Mouse (Mus musculus): ENCODE results near the gene Sys1. TPM values are rescaled to one million over a fixed set of nuclear protein-coding genes. Genes with fewer than 3 reads are reported as not detected.

Sys1 gene
- polyA plus RNA-seq, 1 experiment from 2014 or later = 83.1 TPM

DNA sequence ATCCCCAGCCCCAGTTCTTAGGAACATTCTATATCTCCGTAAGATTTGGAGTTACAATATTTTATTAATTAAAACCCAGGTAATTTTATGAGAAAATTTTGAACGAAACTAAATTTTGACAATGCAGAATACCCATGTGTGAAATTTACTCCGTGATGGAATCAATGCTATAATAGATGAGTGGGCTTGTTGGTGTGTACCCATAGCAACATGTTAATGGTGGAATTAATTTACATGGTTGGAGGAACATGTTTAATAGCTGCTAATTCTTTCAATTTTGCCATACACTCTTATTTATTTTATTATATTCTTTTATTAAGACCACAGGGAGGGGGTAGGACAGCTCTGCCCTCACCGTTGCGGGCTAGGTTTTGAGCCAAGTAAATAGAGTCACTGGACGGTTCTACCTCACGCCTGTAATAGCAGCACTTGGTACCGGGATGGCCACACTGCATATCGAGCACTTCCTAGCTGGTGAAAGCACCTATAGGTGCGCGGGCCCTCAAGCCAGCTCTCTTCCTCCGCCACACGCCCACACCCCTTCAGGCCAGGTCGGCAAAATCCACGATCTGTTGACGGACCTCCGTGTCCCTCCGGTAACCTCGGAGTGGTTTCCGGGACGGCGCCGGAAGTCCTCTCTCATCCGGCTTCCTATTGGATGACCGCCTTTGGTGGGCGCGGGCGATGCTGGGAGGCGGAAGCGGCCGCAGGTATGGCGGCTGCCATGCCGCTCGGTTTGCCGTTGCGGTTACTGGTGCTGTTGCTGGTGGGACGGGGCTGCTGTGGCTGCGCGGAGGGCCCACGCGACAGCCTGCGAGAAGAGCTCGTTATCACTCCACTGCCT is 40.3 kb downstream of the Sys1 start, which contains the start of gene Pigt:
TSS of gene Pigt (plus strand) at position 674 of the 844 bp plus-strand sequence.
- H3K9me3 ChIP-seq (replicated peaks; ENCODE audit: low read length) = no peaks in the 10 kb centered on the region
- WGBS = 4% methylated on average over 43 of the region's 43 CpGs
- H3K4me3 ChIP-seq (replicated peaks; ENCODE audit: low read depth, low read length) = peak within 1 kb of the TSS; percentile 62
- H3K9ac ChIP-seq (ENCODE audit: low read depth, low read length) = peak within 1 kb of the TSS; percentile 67
- H3K4me1 ChIP-seq (replicated peaks; ENCODE audit: insufficient read depth, low read length) = peaks cover 6% of the 10 kb centered on the region
- TF ChIP-seq CTCF (IDR thresholded peaks at IDR 0.05; ENCODE audit: low read depth) = no peak
- H3K27me3 ChIP-seq (ENCODE audit: insufficient read depth, low read length) = no peaks in the 10 kb centered on the region
- H3K4me2 ChIP-seq (ENCODE audit: low read length) = peak within 1 kb of the TSS; percentile 98
- DNase-seq (ENCODE audit: low spot score) (peak; percentile 89), ATAC-seq (replicated peaks; ENCODE audit: low FRiP score, low read depth) (peak; percentile 91)
- peak within 1 kb of the TSS; percentile 58; the same call in 1 of the 2 replicates for H3K27ac ChIP-seq
- peaks cover 20% of the 10 kb centered on the region for H3K36me3 ChIP-seq (ENCODE audit: insufficient read depth, low read length)

DNA sequence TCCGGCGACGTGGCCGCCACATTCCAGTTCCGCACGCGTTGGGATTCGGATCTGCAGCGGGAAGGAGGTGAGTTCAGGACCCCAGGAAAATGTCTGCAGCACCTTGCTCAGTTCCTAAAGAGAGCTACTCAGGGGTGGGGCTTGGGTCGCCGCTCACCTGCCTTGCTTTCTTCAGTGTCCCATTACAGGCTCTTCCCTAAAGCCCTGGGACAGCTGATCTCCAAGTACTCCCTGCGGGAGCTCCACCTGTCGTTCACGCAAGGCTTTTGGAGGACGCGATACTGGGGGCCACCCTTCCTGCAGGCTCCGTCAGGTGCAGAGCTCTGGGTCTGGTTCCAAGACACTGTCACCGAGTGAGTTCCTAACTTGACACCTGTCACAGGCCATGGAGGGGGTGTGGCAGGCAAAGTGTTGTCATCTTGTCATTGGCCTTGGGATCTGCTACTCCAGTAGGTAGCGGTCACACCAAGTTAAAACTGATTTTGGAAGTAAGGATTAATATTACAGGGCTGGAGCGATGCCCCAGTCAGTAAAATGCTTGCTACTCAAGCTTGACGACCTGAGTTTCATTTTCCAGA is 41.0 kb downstream of the Sys1 start:
- ATAC-seq (replicated peaks; ENCODE audit: low FRiP score, low read depth) (0 out of 2 replicates have a peak, but pooled peaks have one; percentile 16), DNase-seq (ENCODE audit: low spot score) (no peak)
- H3K4me2 ChIP-seq (ENCODE audit: low read length) = peak overlapping the region; percentile 98
- H3K9me3 ChIP-seq (replicated peaks; ENCODE audit: low read length) = no peaks in the 10 kb centered on the region
- peak overlapping the region; percentile 58; the same call in 1 of the 2 replicates for H3K27ac ChIP-seq
- no peaks in the 10 kb centered on the region for H3K27me3 ChIP-seq (ENCODE audit: insufficient read depth, low read length)
- H3K36me3 ChIP-seq (ENCODE audit: insufficient read depth, low read length) = peaks cover 27% of the 10 kb centered on the region
- TF ChIP-seq CTCF (IDR thresholded peaks at IDR 0.05; ENCODE audit: low read depth) = no peak
- H3K9ac ChIP-seq (ENCODE audit: low read depth, low read length) = peak overlapping the region; percentile 67
- peaks cover 6% of the 10 kb centered on the region for H3K4me1 ChIP-seq (replicated peaks; ENCODE audit: insufficient read depth, low read length)
- WGBS = 4% methylated on average over 21 of the region's 21 CpGs
- peak overlapping the region; percentile 62 for H3K4me3 ChIP-seq (replicated peaks; ENCODE audit: low read depth, low read length)

DNA sequence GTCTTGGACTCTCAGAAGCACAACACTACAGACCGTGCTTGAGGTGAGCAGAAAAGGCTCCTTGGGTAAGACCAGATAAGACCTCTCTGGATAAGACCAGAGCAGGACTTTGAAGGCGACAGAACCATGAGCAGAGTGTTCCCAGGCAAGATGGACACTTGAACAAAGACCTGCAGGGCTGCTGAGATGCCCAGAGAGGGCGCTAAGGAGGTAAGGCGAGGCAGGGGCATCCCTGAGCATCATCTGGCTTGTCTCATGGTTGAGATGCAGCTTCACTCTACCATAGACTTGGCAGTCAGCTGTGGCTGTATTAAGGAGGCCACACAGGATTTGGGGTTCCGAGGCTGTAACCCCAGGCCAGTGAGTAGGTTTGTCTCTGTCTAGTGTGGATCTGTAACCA is 42.6 kb downstream of the Sys1 start:
- H3K4me1 ChIP-seq (replicated peaks; ENCODE audit: insufficient read depth, low read length) = peaks cover 6% of the 10 kb centered on the region
- TF ChIP-seq CTCF (IDR thresholded peaks at IDR 0.05; ENCODE audit: low read depth) = peak; percentile 5; the same call in 1 of the 2 replicates
- H3K9me3 ChIP-seq (replicated peaks; ENCODE audit: low read length) = no peaks in the 10 kb centered on the region
- H3K27ac ChIP-seq = no peak overlapping the region
- ATAC-seq (replicated peaks; ENCODE audit: low FRiP score, low read depth) (no peak), DNase-seq (ENCODE audit: low spot score) (no peak)
- H3K4me2 ChIP-seq (ENCODE audit: low read length) = no peak overlapping the region
- 73% methylated on average over 5 of the region's 5 CpGs for WGBS
- no peak overlapping the region for H3K9ac ChIP-seq (ENCODE audit: low read depth, low read length)
- H3K27me3 ChIP-seq (ENCODE audit: insufficient read depth, low read length) = no peaks in the 10 kb centered on the region
- no peak overlapping the region for H3K4me3 ChIP-seq (replicated peaks; ENCODE audit: low read depth, low read length)
- peaks cover 42% of the 10 kb centered on the region for H3K36me3 ChIP-seq (ENCODE audit: insufficient read depth, low read length)

DNA sequence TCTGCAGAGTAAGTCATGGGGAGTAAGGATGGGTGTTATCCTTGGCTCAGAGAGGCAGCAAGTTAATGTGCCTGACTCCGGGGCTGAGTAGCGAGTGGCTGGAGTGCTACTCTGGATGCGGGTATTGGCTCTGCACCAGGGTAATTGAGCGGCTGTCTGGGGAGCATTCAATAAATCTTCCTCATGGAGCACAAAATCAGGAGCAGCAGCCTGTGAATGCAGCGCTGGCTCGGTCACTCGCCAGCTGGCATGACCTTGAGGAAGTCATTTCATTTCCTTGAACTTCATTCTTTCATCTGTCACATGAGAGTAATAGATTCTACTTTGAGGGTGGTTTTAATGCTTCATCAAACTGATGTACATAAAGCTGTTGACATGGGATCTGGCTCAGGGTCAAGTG is 43.7 kb downstream of the Sys1 start:
- Histone ChIP-seq H3K36me3 (ENCODE audit: insufficient read depth, low read length) (peaks cover 48% of the 10 kb centered on the region), H3K4me1 (replicated peaks; ENCODE audit: insufficient read depth, low read length) (peaks cover 6% of the 10 kb centered on the region)
- 46% methylated on average over 7 of the region's 7 CpGs for WGBS

DNA sequence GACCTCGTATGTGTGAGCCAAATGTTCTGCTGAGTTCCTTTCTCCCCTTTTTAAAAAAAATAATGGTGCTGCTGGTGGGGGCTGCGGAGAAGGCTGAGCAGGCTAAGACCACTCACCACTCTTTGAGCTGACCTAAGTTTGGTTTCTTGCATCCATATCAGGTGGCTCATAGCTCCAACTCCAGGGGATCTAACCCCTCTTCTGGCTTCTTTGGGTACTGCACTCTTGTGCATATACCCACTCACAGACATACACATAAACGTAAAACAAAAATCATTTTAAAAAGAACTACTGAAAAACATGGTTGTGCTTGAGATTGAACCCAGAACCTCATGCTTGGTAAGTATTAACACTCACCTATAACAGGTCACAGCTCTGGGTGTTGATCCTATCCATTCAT is 48.2 kb downstream of the Sys1 start:
- Histone ChIP-seq H3K4me3 (replicated peaks; ENCODE audit: low read depth, low read length) (no peak overlapping the region), H3K9ac (ENCODE audit: low read depth, low read length) (no peak overlapping the region), H3K36me3 (ENCODE audit: insufficient read depth, low read length) (peaks cover 50% of the 10 kb centered on the region), H3K27ac (no peak overlapping the region), H3K4me2 (ENCODE audit: low read length) (no peak overlapping the region), H3K27me3 (ENCODE audit: insufficient read depth, low read length) (no peaks in the 10 kb centered on the region), H3K9me3 (replicated peaks; ENCODE audit: low read length) (no peaks in the 10 kb centered on the region), H3K4me1 (replicated peaks; ENCODE audit: insufficient read depth, low read length) (no peaks in the 10 kb centered on the region)
- 97% methylated on average over 3 of the region's 3 CpGs for WGBS
- DNase-seq (ENCODE audit: low spot score) = no peak
- peak; percentile 12; the same call in 1 of the 2 replicates for TF ChIP-seq CTCF (IDR thresholded peaks at IDR 0.05; ENCODE audit: low read depth)
- ATAC-seq (replicated peaks; ENCODE audit: low FRiP score, low read depth) = no peak

More for the DNA sequence above, 43.7 kb downstream of the Sys1 start:
- Histone ChIP-seq H3K4me3 (replicated peaks; ENCODE audit: low read depth, low read length) (no peak overlapping the region), H3K9ac (ENCODE audit: low read depth, low read length) (no peak overlapping the region), H3K27me3 (ENCODE audit: insufficient read depth, low read length) (no peaks in the 10 kb centered on the region), H3K27ac (no peak overlapping the region), H3K9me3 (replicated peaks; ENCODE audit: low read length) (no peaks in the 10 kb centered on the region), H3K4me2 (ENCODE audit: low read length) (no peak overlapping the region)
- ATAC-seq (replicated peaks; ENCODE audit: low FRiP score, low read depth) (no peak), DNase-seq (ENCODE audit: low spot score) (no peak)
- TF ChIP-seq CTCF (IDR thresholded peaks at IDR 0.05; ENCODE audit: low read depth) = no peak

DNA sequence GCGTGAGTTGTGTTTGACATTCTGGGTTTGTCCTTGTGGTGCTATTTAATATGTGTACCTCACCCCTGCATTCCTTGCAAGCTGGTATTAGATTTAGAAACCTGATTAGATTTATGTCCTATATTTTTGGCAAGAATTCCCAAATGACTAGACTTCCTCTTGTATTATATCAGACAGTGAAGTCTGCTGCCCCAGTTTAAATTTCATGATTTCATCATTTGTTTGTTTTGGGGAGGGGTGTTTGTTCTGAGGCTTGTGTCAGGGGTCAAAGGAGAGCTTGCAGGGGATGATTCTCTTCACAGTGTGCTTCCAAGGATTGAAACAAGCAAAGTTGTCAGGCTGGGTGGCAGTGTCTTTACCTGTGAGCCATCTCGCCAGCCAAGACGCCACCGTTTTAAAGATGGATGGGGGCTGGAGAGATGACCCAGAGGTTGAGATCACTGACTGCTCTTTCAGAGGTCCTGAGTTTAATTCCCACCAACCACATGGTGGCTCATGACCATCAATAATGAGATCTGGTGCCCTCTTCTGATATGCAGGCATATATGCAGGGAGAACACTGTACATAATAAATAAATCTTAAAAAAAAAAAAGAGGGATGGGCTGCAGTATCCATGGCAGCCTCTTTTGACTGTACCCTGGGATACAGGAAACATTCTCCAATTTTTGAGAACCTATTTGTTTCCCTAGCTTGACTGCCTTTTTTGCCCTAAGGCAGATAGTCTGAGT is 49.0 kb downstream of the Sys1 start:
- Histone ChIP-seq H3K27me3 (ENCODE audit: insufficient read depth, low read length) (no peaks in the 10 kb centered on the region), H3K4me3 (replicated peaks; ENCODE audit: low read depth, low read length) (no peak overlapping the region), H3K4me2 (ENCODE audit: low read length) (no peak overlapping the region), H3K9me3 (replicated peaks; ENCODE audit: low read length) (no peaks in the 10 kb centered on the region), H3K9ac (ENCODE audit: low read depth, low read length) (no peak overlapping the region), H3K27ac (no peak overlapping the region), H3K36me3 (ENCODE audit: insufficient read depth, low read length) (peaks cover 43% of the 10 kb centered on the region), H3K4me1 (replicated peaks; ENCODE audit: insufficient read depth, low read length) (no peaks in the 10 kb centered on the region)
- DNase-seq (ENCODE audit: low spot score) (no peak), ATAC-seq (replicated peaks; ENCODE audit: low FRiP score, low read depth) (no peak)
- TF ChIP-seq CTCF (IDR thresholded peaks at IDR 0.05; ENCODE audit: low read depth) = peak; percentile 21; the same call in 1 of the 2 replicates
- WGBS = 90% methylated on average over 4 of the region's 4 CpGs
